Mouse (Mus musculus) forebrain, embryonic 14.5 days (tissue): ENCODE measurements around the gene Kcnj12. TPM values are rescaled to one million over a fixed set of nuclear protein-coding genes. Genes with fewer than 3 reads are reported as not detected.

Experiments used
- ATAC-seq: fragments of 200-750 bp; cut with Nextera tagmentation; 2 replicates; pipeline ENCODE4 v1.8.0; 2017; ENCODE audit warnings: mild to moderate bottlenecking, moderate library complexity
- DNase-seq: peaks from one replicate; pipeline ENCODE4 v3.0.0-alpha.2; 2015; ENCODE audit warnings: low spot score
- H3K27ac ChIP-seq: fragments of 300-500 bp; sonication (generic); 2 replicates; pipeline ENCODE4 v1.5.1; 2014; ENCODE audit warnings: low read depth, mild to moderate bottlenecking, control low read depth, low read length, moderate library complexity
- H3K27me3 ChIP-seq: fragments of 300-500 bp; sonication (generic); replicated peaks from 2 replicates; pipeline ENCODE4 v1.6.1; 2014; ENCODE audit warnings: low read length, control low read depth, mixed read lengths; ENCODE audit not compliant: control insufficient read depth, insufficient read depth
- H3K36me3 ChIP-seq: fragments of 300-500 bp; sonication (generic); 2 replicates; pipeline ENCODE4 v1.6.1; 2014; ENCODE audit warnings: low read length, control low read depth; ENCODE audit not compliant: control insufficient read depth, insufficient read depth
- H3K4me1 ChIP-seq: fragments of 300-500 bp; sonication (generic); 2 replicates; pipeline ENCODE4 v1.6.1; 2014; ENCODE audit warnings: antibody characterized with exemption, low read length, control low read depth; ENCODE audit not compliant: control insufficient read depth, insufficient read depth
- H3K4me2 ChIP-seq: fragments of 300-500 bp; sonication (generic); 2 replicates; pipeline ENCODE4 v1.6.1; 2014; ENCODE audit warnings: mild to moderate bottlenecking, control low read depth, low read length
- H3K4me3 ChIP-seq: fragments of 300-500 bp; sonication (generic); 2 replicates; pipeline ENCODE4 v1.5.1; 2014; ENCODE audit warnings: low read depth, low read length, control low read depth
- H3K9ac ChIP-seq: fragments of 300-500 bp; sonication (generic); 2 replicates; pipeline ENCODE4 v1.6.1; 2014; ENCODE audit warnings: mild to moderate bottlenecking, low read length, control low read depth, moderate library complexity
- H3K9me3 ChIP-seq: fragments of 300-500 bp; sonication (generic); replicated peaks from 2 replicates; pipeline ENCODE4 v1.6.1; 2016; ENCODE audit warnings: low read length, control low read depth, mixed read lengths; ENCODE audit not compliant: control insufficient read depth
- WGBS: fragments of 180-500 bp; shearing (Covaris S2); extraction: QIAGEN DNeasy Blood & Tissue Kit; methylation state at CpG from one replicate; pipeline ENCODE4 v1.1.7; 2014; 5-methylcytosine and 5-hydroxymethylcytosine counted together
- polyA plus RNA-seq: library from polyadenylated mRNA; unstranded; fragments of >200 nt; fragmentation: Nextera tagmentation; extraction: Ambion mirVana; gene quantifications from 2 replicates; pipeline ENCODE4 v1.2.1, GENCODE M21; 2014

The Kcnj12 gene
- polyA plus RNA-seq, 1 experiment from 2014 or later: 1.0 TPM

- Histone ChIP-seq H3K4me2 (no peak overlapping the region), H3K9ac (no peak overlapping the region), H3K27me3 (no peaks in the 10 kb centered on the region), H3K27ac (no peak overlapping the region), H3K4me1 (no peaks in the 10 kb centered on the region), H3K36me3 (no peaks in the 10 kb centered on the region), H3K9me3 (no peaks in the 10 kb centered on the region), H3K4me3 (no peak overlapping the region)
- 89% methylated on average over 12 of the region's 12 CpGs for WGBS
- ATAC-seq (no peak), DNase-seq (no peak)
These were observed 86.6 kb downstream of the Kcnj12 start for GRCm38 (mm10) chr11:61108911-61109361.

GRCm38 (mm10) chr11:61109707-61110106, 87.3 kb downstream of the Kcnj12 start:
- H3K9me3 ChIP-seq: no peaks in the 10 kb centered on the region
- H3K4me3 ChIP-seq: no peak overlapping the region
- no peak overlapping the region for H3K9ac ChIP-seq
- no peaks in the 10 kb centered on the region for H3K27me3 ChIP-seq
- ATAC-seq (no peak), DNase-seq (no peak)
- no peak overlapping the region for H3K27ac ChIP-seq
- H3K36me3 ChIP-seq: no peaks in the 10 kb centered on the region
- whole genome bisulfite sequencing: 86% methylated on average over 6 of the region's 6 CpGs
- no peaks in the 10 kb centered on the region for H3K4me1 ChIP-seq
- no peak overlapping the region for H3K4me2 ChIP-seq

- H3K27ac ChIP-seq: no peak overlapping the region
- no peak overlapping the region for H3K9ac ChIP-seq
- H3K27me3 ChIP-seq: no peaks in the 10 kb centered on the region
- H3K4me2 ChIP-seq: no peak overlapping the region
- H3K9me3 ChIP-seq: no peaks in the 10 kb centered on the region
- no peak for DNase-seq
- no peak for ATAC-seq
- no peak overlapping the region for H3K4me3 ChIP-seq
- H3K4me1 ChIP-seq: no peaks in the 10 kb centered on the region
- no peaks in the 10 kb centered on the region for H3K36me3 ChIP-seq
- WGBS: 87% methylated on average over 10 of the region's 10 CpGs
These were observed 87.7 kb downstream of the Kcnj12 start for GRCm38 (mm10) chr11:61110113-61110512.

GRCm38 (mm10) chr11:61110928-61111327, 88.6 kb downstream of the Kcnj12 start:
- H3K4me3 ChIP-seq: no peak overlapping the region
- no peaks in the 10 kb centered on the region for H3K36me3 ChIP-seq
- H3K4me2 ChIP-seq: no peak overlapping the region
- no peaks in the 10 kb centered on the region for H3K9me3 ChIP-seq
- no peak for ATAC-seq
- no peak overlapping the region for H3K27ac ChIP-seq
- no peak for DNase-seq
- no peaks in the 10 kb centered on the region for H3K27me3 ChIP-seq
- WGBS: 32% methylated on average over 1 of the region's 1 CpGs
- no peak overlapping the region for H3K9ac ChIP-seq
- no peaks in the 10 kb centered on the region for H3K4me1 ChIP-seq

GRCm38 (mm10) chr11:61111472-61111871, 89.1 kb downstream of the Kcnj12 start:
- no peaks in the 10 kb centered on the region for H3K36me3 ChIP-seq
- no peak overlapping the region for H3K4me3 ChIP-seq
- DNase-seq (no peak), ATAC-seq (no peak)
- no peak overlapping the region for H3K9ac ChIP-seq
- no peak overlapping the region for H3K27ac ChIP-seq
- no peak overlapping the region for H3K4me2 ChIP-seq
- WGBS: 95% methylated on average over 4 of the region's 4 CpGs
- H3K9me3 ChIP-seq: no peaks in the 10 kb centered on the region
- no peaks in the 10 kb centered on the region for H3K27me3 ChIP-seq
- H3K4me1 ChIP-seq: no peaks in the 10 kb centered on the region

GRCm38 (mm10) chr11:61112323-61112995, 90.1 kb downstream of the Kcnj12 start:
- 88% methylated on average over 8 of the region's 8 CpGs for WGBS
- no peak overlapping the region for H3K9ac ChIP-seq
- H3K27ac ChIP-seq: no peak overlapping the region
- no peaks in the 10 kb centered on the region for H3K27me3 ChIP-seq
- no peaks in the 10 kb centered on the region for H3K9me3 ChIP-seq
- no peak overlapping the region for H3K4me2 ChIP-seq
- DNase-seq (no peak), ATAC-seq (no peak)
- H3K4me1 ChIP-seq: no peaks in the 10 kb centered on the region
- no peaks in the 10 kb centered on the region for H3K36me3 ChIP-seq
- H3K4me3 ChIP-seq: no peak overlapping the region

GRCm38 (mm10) chr11:61116226-61116625, 93.9 kb downstream of the Kcnj12 start:
- Histone ChIP-seq H3K27me3 (no peaks in the 10 kb centered on the region), H3K9ac (no peak overlapping the region), H3K4me2 (no peak overlapping the region), H3K36me3 (no peaks in the 10 kb centered on the region), H3K4me1 (no peaks in the 10 kb centered on the region), H3K4me3 (no peak overlapping the region), H3K27ac (no peak overlapping the region), H3K9me3 (no peaks in the 10 kb centered on the region; the same call in 1 of the 2 replicates)
- DNase-seq (no peak), ATAC-seq (no peak)
- 71% methylated on average over 8 of the region's 8 CpGs for WGBS

GRCm38 (mm10) chr11:61119996-61120583, 97.7 kb downstream of the Kcnj12 start:
- WGBS: 95% methylated on average over 3 of the region's 3 CpGs

More at GRCm38 (mm10) chr11:61119996-61120583, 97.7 kb downstream of the Kcnj12 start:
- H3K9ac ChIP-seq: no peak overlapping the region
- no peaks in the 10 kb centered on the region for H3K4me1 ChIP-seq
- H3K27me3 ChIP-seq: no peaks in the 10 kb centered on the region
- H3K9me3 ChIP-seq: no peaks in the 10 kb centered on the region; the same call in 1 of the 2 replicates
- H3K4me3 ChIP-seq: no peak overlapping the region
- H3K27ac ChIP-seq: no peak overlapping the region
- DNase-seq (no peak), ATAC-seq (no peak)
- H3K36me3 ChIP-seq: no peaks in the 10 kb centered on the region
- H3K4me2 ChIP-seq: no peak overlapping the region
